9 mouse cellular contexts compared by ENCODE assay signal in the genomic region with DNA sequence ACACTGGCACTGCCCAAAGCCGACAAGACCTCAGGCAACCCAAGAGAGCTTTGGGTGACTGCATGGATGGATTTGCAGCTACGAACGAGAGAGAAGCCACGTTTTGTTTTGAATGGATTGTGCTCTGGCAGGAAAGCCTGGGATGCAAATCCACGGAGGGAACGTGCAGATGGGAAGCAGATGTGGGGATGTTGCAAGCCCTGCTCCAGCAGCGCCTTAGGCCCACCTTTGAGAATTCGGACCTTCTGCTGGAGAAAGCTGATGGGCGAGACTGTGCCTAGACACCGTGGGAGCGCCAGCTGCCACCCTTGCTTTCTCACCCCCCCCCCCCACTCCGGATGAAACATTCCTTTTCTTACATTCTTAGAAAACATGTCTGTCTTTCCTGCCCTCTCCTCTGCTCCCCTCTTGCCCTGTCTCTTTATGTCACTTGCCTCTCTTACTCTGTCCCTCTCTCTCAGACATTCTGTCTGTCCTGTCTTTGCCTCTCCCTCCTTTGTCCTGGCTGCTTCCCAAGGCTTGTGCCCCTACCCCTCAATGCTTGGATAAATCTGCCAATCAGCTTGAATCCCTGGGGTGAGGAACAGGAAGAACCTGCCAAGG. TPM values are rescaled to one million over a fixed set of nuclear protein-coding genes. Genes with fewer than 3 reads are reported as not detected.
A peak's percentile ranks its signal among the peaks of the same experiment; 100 is the strongest.
DNase-seq lines count a peak whose midpoint lies in the region; ATAC-seq and TF ChIP-seq lines count a peak whose summit lies in the region.
"Had no signal": no experiment of that assay in that cellular context is flagged by ENCODE, and none has a peak within 500 bp of the region (broad histone marks: within the 10 kb centered on the region; RNA-seq: fewer than 3 reads in every experiment).

No protein-coding gene starts in this region.

- DNase-seq in cerebellum, adult 2 months = peak in 1 of 2 experiments; percentile 31
- no peak for DNase-seq in cerebellum, adult 9-11 months
- peak; percentile 65 for DNase-seq in embryonic facial prominence, embryonic 11.5 days (ENCODE audit: low spot score)
- peak; percentile 27 for DNase-seq in lung, postnatal 14 days
- DNase-seq in layer of hippocampus, postnatal 10 days (ENCODE audit: low spot score in 2 of 2) = no peak
- DNase-seq in spleen, postnatal 36 days (ENCODE audit: low spot score in 2 of 2) = no peak

- 32% methylated on average over 12 of the region's 12 CpGs for WGBS in cerebellum, adult 2 months
- 33% methylated on average over 12 of the region's 12 CpGs for WGBS in embryonic facial prominence, embryonic 11.5 days
- WGBS in heart, embryonic 15.5 days = 67% methylated on average over 12 of the region's 12 CpGs

- H3K9ac ChIP-seq in embryonic facial prominence, embryonic 11.5 days (replicated peaks; ENCODE audit: low read length) = 0 out of 2 replicates have a peak overlapping the region, but pooled peaks have one; percentile 13
- H3K9ac ChIP-seq in heart, embryonic 15.5 days = no peak overlapping the region

- peak overlapping the region; percentile 60 for H3K27ac ChIP-seq in cerebellum, adult 2 months (ENCODE audit: insufficient read depth, low read length)
- H3K27ac ChIP-seq in embryonic facial prominence, embryonic 11.5 days (replicated peaks; ENCODE audit: low read depth, low read length) = peak overlapping the region; percentile 59; the same call in 1 of the 2 replicates
- peak overlapping the region; percentile 75 for H3K27ac ChIP-seq in heart, embryonic 15.5 days

- H3K27me3 ChIP-seq in cerebellum, adult 2 months (ENCODE audit: control insufficient read depth, insufficient read depth, low read length) = no peaks in the 10 kb centered on the region
- no peaks in the 10 kb centered on the region for H3K27me3 ChIP-seq in embryonic facial prominence, embryonic 11.5 days (ENCODE audit: control insufficient read depth, insufficient read depth, low read length)
- H3K27me3 ChIP-seq in heart, embryonic 15.5 days = no peaks in the 10 kb centered on the region

- H3K4me3 ChIP-seq in cerebellum, adult 2 months (replicated peaks; ENCODE audit: insufficient read depth, low read depth, low read length) = no peak overlapping the region
- H3K4me3 ChIP-seq in embryonic facial prominence, embryonic 11.5 days (ENCODE audit: low read depth, low read length) = no peak overlapping the region
- no peak overlapping the region for H3K4me3 ChIP-seq in heart, embryonic 15.5 days

- no peak overlapping the region for H3K4me2 ChIP-seq in embryonic facial prominence, embryonic 11.5 days (ENCODE audit: low read depth, low read length)
- H3K4me2 ChIP-seq in heart, embryonic 15.5 days = no peak overlapping the region

- no peak for TF ChIP-seq CTCF in cerebellum, adult 2 months (IDR thresholded peaks at IDR 0.05; ENCODE audit: borderline replicate concordance, insufficient read depth, low read depth, low read length)

- no peak for TF ChIP-seq POLR2A in cerebellum, adult 2 months (IDR thresholded peaks at IDR 0.05; ENCODE audit: borderline replicate concordance, insufficient read depth, low read length)

- ATAC-seq in embryonic facial prominence, embryonic 11.5 days (replicated peaks; ENCODE audit: insufficient number of reproducible peaks, low FRiP score, low TSS enrichment, low read depth) = peak; percentile 34; the same call in 1 of the 2 replicates
- ATAC-seq in heart, embryonic 15.5 days (replicated peaks; ENCODE audit: insufficient number of reproducible peaks, insufficient read depth, low FRiP score, low read depth) = peak; percentile 15; the same call in 1 of the 2 replicates
- ATAC-seq in erythroid progenitor cell, adult 5-6 weeks (replicated peaks; ENCODE audit: low FRiP score, poor library complexity, severe bottlenecking) = no peak

- H3K36me3 ChIP-seq in embryonic facial prominence, embryonic 11.5 days (replicated peaks; ENCODE audit: control insufficient read depth, insufficient read depth, low read depth, low read length) = no peaks in the 10 kb centered on the region
- H3K36me3 ChIP-seq in heart, embryonic 15.5 days = no peaks in the 10 kb centered on the region

- H3K9me3 ChIP-seq in embryonic facial prominence, embryonic 11.5 days (replicated peaks; ENCODE audit: control insufficient read depth, low read length) = no peaks in the 10 kb centered on the region
- no peaks in the 10 kb centered on the region for H3K9me3 ChIP-seq in heart, embryonic 15.5 days (replicated peaks)

- H3K4me1 ChIP-seq in cerebellum, adult 2 months (ENCODE audit: control insufficient read depth, insufficient read depth, low read length) = peaks cover 32% of the 10 kb centered on the region
- H3K4me1 ChIP-seq in embryonic facial prominence, embryonic 11.5 days (ENCODE audit: control insufficient read depth, insufficient read depth, low read length) = peaks cover 2% of the 10 kb centered on the region
- peaks cover 17% of the 10 kb centered on the region for H3K4me1 ChIP-seq in heart, embryonic 15.5 days (replicated peaks)

RNA-seq across cellular contexts. Expression of a gene that starts 30.8 kb away (rescaled TPM):
- polyA plus RNA-seq in cerebellum, adult 2 months (2012; rRNA removed) = 18.2 and 25.0 TPM in 2 replicates
- 0.04 and 0.14 TPM in 2 replicates for polyA plus RNA-seq in embryonic facial prominence, embryonic 11.5 days (2014; fragmentation: Nextera tagmentation; extraction: Ambion mirVana)
- polyA plus RNA-seq in heart, embryonic 15.5 days (2015; fragmentation: Nextera tagmentation; extraction: Ambion mirVana) = 5.3 and 10.2 TPM in 2 replicates
- 1.3 TPM in 1 of 2 replicates, not detected in the other for total RNA-seq in erythroid progenitor cell, adult 5-6 weeks (2015; ENCODE audit: low replicate concordance)
- total RNA-seq in erythroid progenitor cell, adult 5-6 weeks (2017; ENCODE audit: low replicate concordance) = 0.77 and 3.3 TPM in 2 replicates
- total RNA-seq in layer of hippocampus, postnatal 10 days (2021) = 1 to 10 TPM; 1.3 TPM
- total RNA-seq: megakaryocyte-erythroid progenitor cell, adult 5-6 weeks had no signal

Comparison
In these comparisons a context has a peak if more than half of its experiments do, and no peak if none do; other contexts are left out.
1. DNase-seq: peak in embryonic facial prominence, embryonic 11.5 days (single experiment) and lung, postnatal 14 days (single experiment); none in cerebellum, adult 9-11 months (single experiment), layer of hippocampus, postnatal 10 days (0 of 2) and spleen, postnatal 36 days (0 of 2).
2. Peak in every context shown above with its lines, with median percentiles within 50 percentile points of each other: H3K27ac ChIP-seq.